Mouse (Mus musculus): ENCODE results near the gene Mrgpre. TPM values are rescaled to one million over a fixed set of nuclear protein-coding genes. Genes with fewer than 3 reads are reported as not detected.
A peak's percentile ranks its signal among the peaks of the same experiment; 100 is the strongest.

Gene Mrgpre
- polyA plus RNA-seq, 1 experiment from 2014 or later, result 7.9 TPM

GRCm38 (mm10) chr7:143768267-143768666 is 16.0 kb downstream of the Mrgpre start:
- H3K9me3 ChIP-seq (replicated peaks), result no peaks in the 10 kb centered on the region
- H3K27ac ChIP-seq (replicated peaks), result no peak overlapping the region
- no peak overlapping the region for H3K4me2 ChIP-seq
- H3K4me1 ChIP-seq, result no peaks in the 10 kb centered on the region
- no peak overlapping the region for H3K4me3 ChIP-seq (replicated peaks)
- no peak overlapping the region for H3K9ac ChIP-seq (replicated peaks)
- ATAC-seq (ENCODE audit: low FRiP score), result no peak
- H3K27me3 ChIP-seq (replicated peaks), result peaks cover 17% of the 10 kb centered on the region
- no peaks in the 10 kb centered on the region for H3K36me3 ChIP-seq
- 81% methylated on average over 6 of the region's 6 CpGs for WGBS

GRCm38 (mm10) chr7:143766893-143767292 is 17.4 kb downstream of the Mrgpre start, which contains the start of gene Mrgprg:
Mrgprg (minus strand) TSS chr7:143766993.
- Histone ChIP-seq H3K9ac (replicated peaks) (no peak within 1 kb of the TSS), H3K4me3 (replicated peaks) (no peak within 1 kb of the TSS), H3K36me3 (no peaks in the 10 kb centered on the region), H3K27me3 (replicated peaks) (peaks cover 17% of the 10 kb centered on the region), H3K4me2 (no peak within 1 kb of the TSS), H3K27ac (replicated peaks) (no peak within 1 kb of the TSS), H3K9me3 (replicated peaks) (no peaks in the 10 kb centered on the region), H3K4me1 (no peaks in the 10 kb centered on the region)
- no peak for ATAC-seq (ENCODE audit: low FRiP score)
- 49% methylated on average over 6 of the region's 6 CpGs for WGBS

GRCm38 (mm10) chr7:143764876-143765530 is 19.3 kb downstream of the Mrgpre start:
- ATAC-seq (ENCODE audit: low FRiP score), result no peak
- no peak overlapping the region for H3K9ac ChIP-seq (replicated peaks)
- H3K4me1 ChIP-seq, result no peaks in the 10 kb centered on the region
- no peaks in the 10 kb centered on the region for H3K9me3 ChIP-seq (replicated peaks)
- H3K36me3 ChIP-seq, result no peaks in the 10 kb centered on the region
- H3K27me3 ChIP-seq (replicated peaks), result peaks cover 17% of the 10 kb centered on the region
- no peak overlapping the region for H3K4me3 ChIP-seq (replicated peaks)
- no peak overlapping the region for H3K27ac ChIP-seq (replicated peaks)
- H3K4me2 ChIP-seq, result no peak overlapping the region
- WGBS, result 79% methylated on average over 19 of the region's 19 CpGs

- no peak overlapping the region for H3K27ac ChIP-seq (replicated peaks)
- H3K9ac ChIP-seq (replicated peaks), result no peak overlapping the region
- no peaks in the 10 kb centered on the region for H3K4me1 ChIP-seq
- 17% methylated on average over 3 of the region's 3 CpGs for WGBS
- no peak for ATAC-seq (ENCODE audit: low FRiP score)
- no peaks in the 10 kb centered on the region for H3K36me3 ChIP-seq
- H3K4me3 ChIP-seq (replicated peaks), result no peak overlapping the region
- H3K4me2 ChIP-seq, result no peak overlapping the region
- H3K9me3 ChIP-seq (replicated peaks), result no peaks in the 10 kb centered on the region
- peaks cover 17% of the 10 kb centered on the region for H3K27me3 ChIP-seq (replicated peaks)
Measured at GRCm38 (mm10) chr7:143763794-143764193, 20.5 kb downstream of the Mrgpre start.

- Histone ChIP-seq H3K9me3 (replicated peaks) (no peaks in the 10 kb centered on the region), H3K36me3 (no peaks in the 10 kb centered on the region), H3K9ac (replicated peaks) (no peak overlapping the region), H3K4me1 (peaks cover 16% of the 10 kb centered on the region), H3K4me2 (no peak overlapping the region), H3K27me3 (replicated peaks) (peaks cover 33% of the 10 kb centered on the region), H3K27ac (replicated peaks) (no peak overlapping the region), H3K4me3 (replicated peaks) (no peak overlapping the region)
- 59% methylated on average over 3 of the region's 3 CpGs for WGBS
- ATAC-seq (ENCODE audit: low FRiP score), result no peak
Measured at GRCm38 (mm10) chr7:143758956-143759355, 25.3 kb downstream of the Mrgpre start.

GRCm38 (mm10) chr7:143757696-143758095 is 26.6 kb downstream of the Mrgpre start:
- Histone ChIP-seq H3K9me3 (replicated peaks) (no peaks in the 10 kb centered on the region), H3K4me2 (peak overlapping the region; percentile 82; the same call in 1 of the 2 replicates), H3K36me3 (no peaks in the 10 kb centered on the region), H3K27me3 (replicated peaks) (peaks cover 33% of the 10 kb centered on the region), H3K4me3 (replicated peaks) (no peak overlapping the region), H3K4me1 (peaks cover 16% of the 10 kb centered on the region), H3K9ac (replicated peaks) (no peak overlapping the region), H3K27ac (replicated peaks) (no peak overlapping the region)
- no peak for ATAC-seq (ENCODE audit: low FRiP score)
- WGBS, result 69% methylated on average over 3 of the region's 3 CpGs

GRCm38 (mm10) chr7:143757027-143757390 is 27.3 kb downstream of the Mrgpre start:
- peak overlapping the region; percentile 37; the same call in 1 of the 2 replicates for H3K9ac ChIP-seq (replicated peaks)
- no peak overlapping the region for H3K27ac ChIP-seq (replicated peaks)
- H3K36me3 ChIP-seq, result no peaks in the 10 kb centered on the region
- ATAC-seq (ENCODE audit: low FRiP score), result peak; percentile 92
- H3K4me3 ChIP-seq (replicated peaks), result peak overlapping the region; percentile 40
- no peaks in the 10 kb centered on the region for H3K9me3 ChIP-seq (replicated peaks)
- H3K27me3 ChIP-seq (replicated peaks), result peaks cover 33% of the 10 kb centered on the region
- WGBS, result 1% methylated on average over 15 of the region's 15 CpGs
- peak overlapping the region; percentile 82 for H3K4me2 ChIP-seq
- peaks cover 16% of the 10 kb centered on the region for H3K4me1 ChIP-seq

GRCm38 (mm10) chr7:143756125-143757026 is 27.9 kb downstream of the Mrgpre start, which contains the start of gene Osbpl5:
Osbpl5 (minus strand) TSS chr7:143756985.
- Histone ChIP-seq H3K4me2 (peak within 1 kb of the TSS; percentile 82), H3K4me1 (peaks cover 16% of the 10 kb centered on the region), H3K4me3 (replicated peaks) (peak within 1 kb of the TSS; percentile 40), H3K9ac (replicated peaks) (peak within 1 kb of the TSS; percentile 37; the same call in 1 of the 2 replicates), H3K9me3 (replicated peaks) (no peaks in the 10 kb centered on the region), H3K36me3 (no peaks in the 10 kb centered on the region), H3K27ac (replicated peaks) (no peak within 1 kb of the TSS), H3K27me3 (replicated peaks) (peaks cover 33% of the 10 kb centered on the region)
- 28% methylated on average over 22 of the region's 22 CpGs for WGBS
- ATAC-seq (ENCODE audit: low FRiP score), result peak; percentile 33; the same call in 1 of the 2 replicates

- Histone ChIP-seq H3K4me3 (replicated peaks) (no peak overlapping the region), H3K9ac (replicated peaks) (no peak overlapping the region), H3K27me3 (replicated peaks) (peaks cover 33% of the 10 kb centered on the region), H3K4me2 (no peak overlapping the region), H3K27ac (replicated peaks) (no peak overlapping the region), H3K9me3 (replicated peaks) (no peaks in the 10 kb centered on the region), H3K4me1 (peaks cover 16% of the 10 kb centered on the region), H3K36me3 (no peaks in the 10 kb centered on the region)
- no peak for ATAC-seq (ENCODE audit: low FRiP score)
- WGBS, result 77% methylated on average over 9 of the region's 9 CpGs
Measured at GRCm38 (mm10) chr7:143755357-143756124, 28.8 kb downstream of the Mrgpre start.

- peaks cover 16% of the 10 kb centered on the region for H3K4me1 ChIP-seq
- H3K9ac ChIP-seq (replicated peaks), result no peak overlapping the region
- WGBS, result 51% methylated on average over 5 of the region's 5 CpGs
- peaks cover 33% of the 10 kb centered on the region for H3K27me3 ChIP-seq (replicated peaks)
- no peak overlapping the region for H3K4me2 ChIP-seq
- ATAC-seq (ENCODE audit: low FRiP score), result no peak
- no peak overlapping the region for H3K4me3 ChIP-seq (replicated peaks)
- H3K36me3 ChIP-seq, result no peaks in the 10 kb centered on the region
- no peak overlapping the region for H3K27ac ChIP-seq (replicated peaks)
- H3K9me3 ChIP-seq (replicated peaks), result no peaks in the 10 kb centered on the region
Measured at GRCm38 (mm10) chr7:143753990-143754715, 30.1 kb downstream of the Mrgpre start.

- Histone ChIP-seq H3K27ac (replicated peaks) (no peak overlapping the region), H3K9ac (replicated peaks) (no peak overlapping the region), H3K9me3 (replicated peaks) (no peaks in the 10 kb centered on the region), H3K4me2 (no peak overlapping the region), H3K36me3 (no peaks in the 10 kb centered on the region), H3K27me3 (replicated peaks) (peaks cover 25% of the 10 kb centered on the region), H3K4me1 (peaks cover 27% of the 10 kb centered on the region), H3K4me3 (replicated peaks) (no peak overlapping the region)
- no peak for ATAC-seq (ENCODE audit: low FRiP score)
- WGBS, result 84% methylated on average over 3 of the region's 3 CpGs
Measured at GRCm38 (mm10) chr7:143752606-143753005, 31.7 kb downstream of the Mrgpre start.
